Mouse (Mus musculus): ENCODE data around the gene Ntpcr.
A peak's percentile ranks its signal among the peaks of the same experiment; 100 is the strongest.

Ntpcr gene

DNA sequence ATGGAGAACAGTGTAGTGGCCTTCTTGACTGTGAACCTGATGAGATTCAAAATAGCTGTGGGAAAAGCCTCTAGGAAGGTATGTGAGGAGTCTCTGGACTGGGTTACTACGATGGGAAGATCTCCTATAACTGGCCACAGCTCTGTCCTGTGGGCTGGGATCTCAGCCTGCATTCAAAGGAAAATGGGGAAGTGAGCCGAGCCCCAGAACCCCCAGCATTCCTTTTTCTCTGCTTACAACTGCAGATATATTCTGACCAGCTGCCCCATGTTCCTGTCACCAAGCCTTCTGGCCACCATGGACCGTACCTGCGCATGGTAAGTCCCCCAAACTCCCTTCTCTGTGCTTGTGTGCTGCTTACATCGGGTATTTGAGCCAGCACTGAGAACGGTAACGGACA is at the start of gene Ntpcr:
Gene Ntpcr (plus strand): TSS at position 218 of the 400 bp plus-strand sequence.
- no peak for DNase-seq

DNA sequence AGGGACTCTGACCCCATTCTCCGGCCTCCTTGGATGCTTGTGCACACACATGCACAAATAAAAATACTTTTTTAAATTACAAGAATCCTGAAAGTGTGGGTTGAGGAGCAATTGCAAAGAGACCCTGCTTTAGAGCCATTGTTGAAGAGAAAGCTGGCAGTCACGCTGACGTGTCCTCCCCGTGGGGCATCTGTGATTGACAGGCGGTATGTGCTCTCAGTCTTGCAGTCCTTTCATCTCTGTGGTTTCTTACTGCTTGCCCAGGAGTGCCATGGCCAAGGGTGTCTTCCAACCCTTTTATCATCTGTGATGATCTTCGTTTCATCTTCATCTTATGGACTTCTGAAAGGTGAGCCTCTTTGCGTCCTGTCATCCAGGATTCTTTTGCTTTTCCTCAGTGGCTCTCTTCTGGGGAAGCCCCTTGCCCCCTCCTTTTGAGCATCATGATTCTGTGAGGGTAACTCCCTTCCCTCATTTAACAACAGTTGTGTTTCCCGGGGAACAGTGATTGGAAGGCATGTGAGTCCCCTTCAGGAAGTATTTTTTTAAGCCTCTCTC is 48.8 kb upstream of the Ntpcr start:
- DNase-seq, result no peak

DNA sequence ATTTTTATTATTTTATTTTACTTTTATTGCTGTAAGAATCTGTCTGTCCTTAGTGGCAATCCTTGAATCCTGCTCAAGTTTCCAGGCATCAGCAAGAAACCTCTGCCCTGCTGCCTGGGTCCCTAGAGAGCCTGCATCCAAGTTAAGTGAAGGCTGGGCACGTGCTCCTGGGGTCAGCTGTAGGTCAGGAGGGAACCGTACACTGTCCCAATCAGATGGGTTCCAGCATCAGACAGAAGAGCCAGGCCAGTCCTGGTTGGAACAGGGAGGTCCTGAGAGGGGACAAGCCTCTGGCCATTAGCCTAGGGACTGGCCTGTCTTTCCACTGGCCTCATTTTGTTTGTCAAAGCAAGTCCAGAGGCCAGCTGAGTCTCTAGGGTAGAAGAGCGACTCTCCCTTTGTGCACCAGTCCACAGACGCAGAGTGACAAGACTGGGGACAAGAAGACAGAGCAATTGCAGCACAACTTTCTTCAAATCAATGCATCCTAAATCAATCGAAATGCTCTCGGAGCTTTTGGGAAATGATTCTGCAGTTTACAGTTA is 44.5 kb upstream of the Ntpcr start:
- DNase-seq, result no peak

DNA sequence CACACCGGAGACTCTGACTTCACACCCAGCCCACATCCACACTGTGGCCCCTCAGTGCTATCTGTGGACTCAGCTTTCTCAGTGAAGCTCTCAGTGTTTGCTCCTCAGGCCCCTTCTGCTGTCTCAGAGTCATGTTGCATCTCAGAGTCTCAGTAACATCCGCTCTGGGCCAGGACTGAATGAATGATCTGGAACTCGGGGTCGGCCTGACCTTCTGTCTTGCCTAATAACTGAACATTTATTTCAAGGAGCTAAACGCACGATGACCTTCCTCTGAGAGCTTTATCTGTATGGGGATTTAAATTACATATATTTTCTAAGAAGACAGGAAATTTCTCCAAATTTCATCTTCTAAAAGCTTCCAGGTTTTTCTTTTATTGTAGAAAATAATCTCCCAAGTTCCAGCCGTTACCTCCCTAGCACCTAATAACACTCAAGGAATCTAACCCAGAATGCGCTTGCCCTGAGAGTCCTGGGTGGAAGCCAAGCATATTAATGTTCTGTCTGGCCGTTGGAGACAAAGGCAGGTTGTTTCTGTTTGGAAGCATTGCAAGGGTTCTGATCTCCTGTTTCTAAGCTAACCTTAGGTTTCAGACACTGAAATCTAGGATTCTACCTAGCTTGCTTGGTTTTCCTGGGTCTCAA is 43.4 kb upstream of the Ntpcr start:
- no peak for DNase-seq

DNA sequence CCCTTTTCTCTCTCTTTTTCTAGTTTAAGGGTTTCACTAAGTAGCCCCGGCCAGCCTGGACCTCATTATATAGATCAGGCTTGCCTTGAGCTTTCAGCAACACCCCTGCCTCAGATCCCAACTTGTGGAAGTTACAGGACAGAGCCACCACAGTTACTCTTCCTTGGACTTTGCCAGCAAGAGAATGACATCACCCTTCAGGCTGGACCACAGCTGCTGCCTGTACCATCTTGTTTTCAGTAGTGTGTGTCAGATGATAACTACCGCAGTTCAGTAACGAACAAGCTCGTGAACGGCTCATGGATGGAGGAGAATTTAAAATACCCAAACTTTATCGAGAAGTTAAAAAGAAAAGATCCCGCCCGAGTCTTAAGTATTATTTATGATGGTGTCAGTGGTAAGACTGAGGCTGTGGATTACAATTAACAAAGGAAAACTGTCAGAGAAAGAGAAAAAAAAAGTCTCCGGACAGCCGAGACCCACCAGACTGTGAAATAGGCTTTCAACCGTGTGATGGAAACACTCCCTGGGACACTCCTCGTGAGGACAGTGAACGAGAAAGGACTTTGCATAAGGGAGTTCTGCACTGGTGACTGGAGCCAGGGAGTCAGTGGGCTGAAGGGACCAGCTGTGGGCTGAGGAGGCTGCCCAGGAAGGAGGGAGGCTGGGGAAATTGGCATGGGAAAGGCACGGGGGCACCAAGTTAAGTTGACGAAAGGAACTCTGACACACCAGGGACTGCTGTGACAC is 39.4 kb upstream of the Ntpcr start:
- DNase-seq, result no peak

DNA sequence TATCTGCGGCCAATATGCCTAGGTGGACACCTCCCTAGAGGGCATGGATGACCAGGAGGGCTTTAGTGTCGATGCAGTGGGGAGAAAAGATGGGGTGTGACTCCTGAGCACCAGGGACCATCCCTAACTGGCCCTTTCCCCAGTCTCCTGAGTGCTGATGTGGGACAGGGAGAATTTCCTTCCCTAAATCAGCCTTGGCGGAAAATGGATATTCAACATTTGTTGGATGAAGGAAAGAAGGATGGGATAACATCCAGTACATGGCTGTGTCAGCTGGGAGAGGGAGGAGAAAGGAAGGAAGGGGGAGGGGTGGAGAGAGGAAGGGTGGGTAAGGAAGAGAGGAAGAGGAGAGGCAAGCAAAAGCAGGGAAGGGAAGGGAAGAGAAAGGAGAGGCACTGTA is 38.8 kb upstream of the Ntpcr start:
- no peak for DNase-seq

DNA sequence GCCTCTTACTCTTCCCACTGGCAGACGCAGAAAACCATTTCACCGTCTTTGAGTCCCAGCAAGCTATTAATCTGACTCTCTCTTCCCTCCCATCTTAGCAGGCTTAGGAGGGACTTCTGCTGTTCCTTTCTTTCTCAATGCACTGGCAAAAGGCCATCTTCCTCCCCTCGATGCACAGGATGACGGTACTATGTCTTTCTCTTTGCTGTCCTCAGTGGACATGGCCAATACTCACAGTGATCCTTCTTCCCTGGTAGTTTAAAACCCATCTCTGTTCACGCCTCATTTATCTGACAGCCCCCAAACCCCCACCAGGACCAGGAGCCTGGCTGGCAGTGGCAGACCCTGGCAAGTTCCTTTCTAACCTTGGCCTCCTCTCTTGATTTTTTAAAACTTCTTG is 37.3 kb upstream of the Ntpcr start:
- no peak for DNase-seq

DNA sequence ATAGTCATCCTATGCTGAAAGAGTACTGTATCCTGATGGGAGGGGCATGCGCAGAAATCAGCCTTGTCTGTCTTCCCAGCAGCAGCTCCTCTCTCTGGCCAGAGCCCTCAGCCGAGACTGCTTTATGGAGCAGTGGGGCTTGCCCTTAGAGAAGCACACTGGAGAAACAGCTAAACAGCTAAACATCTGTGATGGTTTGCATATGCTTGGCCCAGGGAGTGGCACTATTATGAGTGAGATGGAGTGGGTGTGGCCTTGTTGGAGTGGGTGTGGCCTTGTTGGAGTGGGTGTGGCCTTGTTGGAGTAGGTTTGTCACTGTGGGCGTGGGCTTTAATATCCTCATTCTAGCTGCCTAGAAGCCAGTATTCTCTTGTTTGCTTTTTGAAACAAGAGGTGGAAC is 36.6 kb upstream of the Ntpcr start:
- DNase-seq, result no peak

DNA sequence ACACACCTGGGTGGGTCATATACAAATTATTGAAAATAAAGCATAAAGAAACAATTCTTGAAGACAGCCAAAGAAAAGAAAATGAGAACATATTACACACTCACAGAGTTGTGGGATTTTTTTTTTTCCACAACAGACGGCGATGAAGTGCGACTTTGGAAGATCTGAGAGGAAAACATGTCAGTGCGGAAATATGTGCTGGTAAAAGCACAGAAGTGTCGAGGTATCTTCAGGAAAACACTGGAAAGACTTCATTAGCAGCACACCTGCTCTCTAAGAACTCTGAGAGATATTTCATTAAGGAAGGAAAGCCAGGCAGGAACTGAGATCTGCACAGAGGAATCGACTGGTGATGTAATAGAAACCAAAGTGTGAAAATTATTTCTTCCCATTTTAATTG is 33.8 kb upstream of the Ntpcr start:
- no peak for DNase-seq

DNA sequence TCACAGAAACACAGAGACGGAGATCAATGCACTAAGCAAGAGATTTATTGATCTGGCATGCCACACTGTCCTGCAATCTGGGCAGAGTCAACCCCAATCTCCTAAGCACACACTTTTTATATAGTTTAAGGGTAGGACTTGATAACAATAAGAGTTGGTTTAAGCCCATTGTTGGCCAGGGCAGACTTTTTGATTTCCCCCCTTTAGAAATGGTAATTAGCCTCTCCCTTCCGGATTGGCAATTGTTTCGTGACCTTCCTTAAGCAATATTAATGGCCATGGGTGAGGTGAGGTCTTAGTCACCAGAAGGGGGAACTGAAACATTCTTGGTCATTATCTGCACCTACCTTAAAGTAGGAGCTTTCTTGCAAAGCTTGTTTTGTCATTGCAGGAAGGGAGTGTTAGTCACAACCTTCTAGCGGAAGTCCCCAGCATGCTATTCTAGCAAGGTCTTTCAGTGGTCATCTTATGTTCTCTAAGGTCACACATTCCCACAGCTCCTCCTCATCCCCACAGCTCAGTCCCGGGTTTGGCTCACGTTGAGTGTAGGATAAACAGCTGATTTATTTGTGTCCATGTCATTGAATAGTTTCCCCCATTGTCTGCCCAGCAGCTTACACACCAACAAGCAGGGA is 30.3 kb upstream of the Ntpcr start:
- DNase-seq, result no peak

DNA sequence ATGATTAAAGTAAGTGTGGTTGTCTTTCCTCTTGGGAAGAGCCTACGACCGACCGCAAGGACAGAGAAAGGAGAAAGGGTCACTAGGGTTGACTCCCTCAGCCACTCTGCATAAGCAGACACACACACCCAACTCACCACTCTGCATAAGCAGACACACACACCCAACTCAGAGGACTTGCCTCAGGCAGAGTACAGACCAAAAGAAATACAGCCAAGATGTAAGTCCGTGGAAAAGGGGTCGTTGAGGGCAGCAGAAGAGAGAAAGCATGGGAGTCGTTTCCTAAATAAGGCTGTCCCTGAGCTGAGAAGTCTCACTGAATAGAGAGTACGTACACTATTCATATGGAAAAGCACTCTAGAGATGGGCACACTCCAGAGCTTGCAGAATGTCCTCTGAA is 29.4 kb upstream of the Ntpcr start:
- no peak for DNase-seq

DNA sequence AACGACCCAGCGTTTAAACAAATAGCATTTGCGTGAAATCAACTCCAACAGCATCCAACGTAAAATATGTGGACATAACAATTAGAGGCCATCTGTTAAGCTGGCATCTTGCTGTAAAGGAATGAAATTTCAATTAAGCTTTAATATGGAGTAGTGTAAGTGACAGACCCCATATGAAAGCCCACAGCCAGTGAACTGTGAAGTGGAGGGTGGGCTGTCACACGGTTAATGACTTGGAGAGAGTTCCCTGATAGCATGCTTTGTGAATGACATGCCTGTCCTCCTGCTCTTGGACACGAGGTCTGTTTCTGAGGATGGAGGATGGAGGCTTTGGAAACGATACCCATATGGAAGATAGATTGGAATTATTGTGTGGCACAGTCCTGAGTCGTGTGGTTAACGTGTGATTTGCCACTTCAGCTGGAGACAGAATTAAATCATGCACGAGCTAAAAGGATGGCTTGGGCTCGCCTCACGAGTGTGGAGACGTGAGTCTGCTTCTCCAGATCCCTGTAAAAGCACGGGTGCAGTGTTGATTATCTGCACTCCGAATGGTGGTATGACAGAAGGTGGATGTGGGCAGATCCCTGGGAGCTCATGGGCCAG is 26.8 kb upstream of the Ntpcr start:
- DNase-seq, result no peak

DNA sequence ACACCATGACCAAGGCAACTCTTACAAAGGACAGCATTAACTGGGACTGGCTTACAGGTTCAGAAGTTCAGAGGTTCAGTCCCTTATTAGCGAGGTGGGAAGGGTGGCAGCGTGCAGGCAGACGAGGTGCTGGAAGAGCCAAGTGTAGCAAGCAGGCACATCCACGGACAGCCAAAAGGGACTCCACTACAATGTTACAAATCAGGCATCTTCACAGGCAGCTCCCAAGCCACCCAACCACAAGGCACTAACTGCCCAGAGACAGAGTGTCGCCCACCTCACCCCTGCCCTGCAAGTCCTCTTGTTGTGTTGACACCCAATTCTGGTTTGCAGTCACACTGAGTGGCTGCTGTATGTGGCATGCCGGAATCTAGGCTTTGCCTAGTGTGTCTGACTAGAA is 25.3 kb upstream of the Ntpcr start:
- DNase-seq, result no peak

DNA sequence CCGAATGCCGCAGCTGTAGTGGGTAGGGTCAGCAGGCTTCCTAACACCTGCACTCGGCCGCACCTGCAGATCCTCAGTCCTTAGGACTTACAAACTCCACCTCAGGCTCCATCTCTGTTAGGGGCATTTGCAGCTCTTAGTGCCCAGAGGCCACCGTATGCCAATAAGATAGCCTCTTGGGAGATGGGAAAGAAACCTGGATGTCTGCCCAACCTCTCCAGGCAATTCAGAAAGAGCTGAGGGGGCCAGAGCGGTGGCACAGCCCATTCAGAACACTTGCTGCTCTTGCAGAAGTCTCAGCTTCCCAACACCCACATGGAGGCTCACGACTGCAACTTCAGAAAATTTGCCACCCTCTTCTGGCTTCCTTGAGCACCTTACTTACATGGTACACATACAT is 23.9 kb upstream of the Ntpcr start:
- DNase-seq, result no peak

DNA sequence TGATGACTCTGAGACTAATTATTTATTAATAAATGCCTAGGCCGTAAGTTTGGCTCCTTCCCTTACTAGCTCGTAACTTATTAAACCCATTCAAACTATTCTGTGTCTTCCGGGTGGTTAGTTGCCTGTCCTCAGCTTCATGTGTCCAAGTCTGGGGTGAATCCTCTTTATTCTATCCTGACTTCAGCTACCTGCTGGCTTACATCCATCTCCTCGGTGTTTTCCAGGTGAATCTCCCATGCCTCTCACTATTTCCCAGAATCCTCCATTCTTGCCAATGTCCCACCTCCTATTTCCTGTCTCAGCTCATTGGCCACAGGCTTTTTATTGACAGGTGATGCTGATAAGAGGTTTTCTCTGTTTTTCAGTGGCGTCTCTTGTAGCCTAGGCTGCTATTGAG is 20.6 kb upstream of the Ntpcr start:
- DNase-seq, result no peak

DNA sequence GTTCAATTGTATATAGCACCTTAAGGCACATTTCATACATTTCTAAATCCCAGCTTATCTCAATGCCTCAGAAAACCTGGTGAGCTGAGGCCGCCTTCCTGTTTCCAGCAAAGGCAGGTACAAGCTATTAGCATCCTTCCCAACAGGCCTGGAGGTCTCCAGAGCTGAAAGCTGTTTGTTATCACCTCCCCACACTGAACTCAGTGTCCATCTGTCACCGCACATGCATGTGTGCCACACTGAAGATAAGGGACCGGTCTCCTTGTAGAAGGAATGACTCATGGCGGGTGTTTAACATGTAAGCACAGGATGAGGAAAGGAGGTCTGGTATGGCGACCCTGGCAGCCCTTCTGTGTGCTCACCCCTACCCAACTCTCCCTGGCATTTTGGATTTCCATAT is 18.2 kb upstream of the Ntpcr start:
- no peak for DNase-seq

DNA sequence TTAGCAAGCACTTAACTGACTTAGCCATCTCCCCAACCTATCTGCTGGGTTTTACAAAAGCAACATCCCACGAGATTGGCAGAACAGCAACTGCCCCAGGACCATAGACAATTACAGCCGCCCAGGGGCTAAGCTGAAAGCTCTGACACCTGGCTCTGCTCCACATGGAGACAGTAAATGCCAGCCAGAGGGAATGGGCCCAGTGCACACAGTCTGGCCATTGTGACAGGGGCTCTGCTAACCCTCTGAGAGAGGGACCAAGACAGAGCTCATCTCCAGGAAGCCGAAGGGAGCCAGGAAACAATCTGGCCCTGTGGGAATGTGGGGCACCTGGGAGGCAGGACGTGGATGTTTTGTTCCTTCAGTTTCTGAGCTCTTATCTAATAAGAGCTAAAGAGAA is 13.6 kb upstream of the Ntpcr start:
- no peak for DNase-seq

DNA sequence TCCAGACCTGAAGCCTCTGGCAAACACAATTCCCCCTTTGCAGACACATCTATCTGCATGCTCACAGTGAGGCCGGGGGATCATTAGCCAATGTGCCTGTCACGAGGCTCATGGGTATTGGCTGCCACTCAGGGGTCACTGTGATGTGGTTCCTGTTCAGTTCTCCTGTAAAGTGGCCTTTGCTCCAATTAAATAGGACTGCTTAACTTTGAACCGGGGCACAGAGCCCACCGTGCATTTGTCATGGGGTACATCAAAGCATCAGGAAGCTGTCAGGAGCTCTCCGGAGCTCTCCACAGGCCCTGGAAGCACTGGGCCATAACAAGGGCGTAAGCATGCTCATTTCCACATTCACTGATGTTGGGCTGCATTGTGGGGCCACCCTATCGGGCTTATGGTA is 13.2 kb upstream of the Ntpcr start:
- no peak for DNase-seq

DNA sequence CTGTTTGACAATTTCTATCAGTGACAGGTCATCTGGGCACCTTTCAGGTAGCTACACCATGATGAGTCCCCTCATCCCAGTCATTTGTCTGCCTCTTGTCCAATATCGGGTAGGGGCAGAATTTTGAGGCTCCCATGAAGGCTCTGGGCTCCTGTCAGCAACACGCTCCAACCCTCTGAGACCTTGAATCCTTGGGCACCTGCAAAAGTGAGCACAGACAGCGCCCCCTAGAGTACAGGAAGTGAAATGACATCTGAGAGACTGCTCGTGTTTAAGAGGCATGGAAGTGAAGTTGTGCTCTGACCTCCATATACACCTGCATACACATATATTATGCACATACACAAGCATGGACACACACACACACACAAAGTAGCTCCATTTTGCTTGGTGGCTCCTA is 10.8 kb upstream of the Ntpcr start:
- DNase-seq, result no peak

DNA sequence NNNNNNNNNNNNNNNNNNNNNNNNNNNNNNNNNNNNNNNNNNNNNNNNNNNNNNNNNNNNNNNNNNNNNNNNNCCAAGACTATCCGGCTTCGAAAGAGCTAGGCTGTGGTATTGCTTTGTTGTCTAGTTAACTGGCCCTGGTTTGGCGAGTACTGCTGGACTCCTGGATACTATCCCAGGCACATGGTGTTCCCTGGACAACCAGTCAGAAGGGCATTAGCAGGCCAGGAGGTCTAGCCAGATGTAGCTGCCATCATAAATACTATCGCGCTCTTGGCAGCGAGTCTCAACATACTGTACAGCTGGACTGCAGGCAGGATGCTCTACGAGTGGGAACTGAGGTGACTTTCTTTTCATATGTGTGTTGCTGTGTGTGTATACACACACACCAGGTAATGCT is 7.1 kb upstream of the Ntpcr start:
- no peak for DNase-seq

DNA sequence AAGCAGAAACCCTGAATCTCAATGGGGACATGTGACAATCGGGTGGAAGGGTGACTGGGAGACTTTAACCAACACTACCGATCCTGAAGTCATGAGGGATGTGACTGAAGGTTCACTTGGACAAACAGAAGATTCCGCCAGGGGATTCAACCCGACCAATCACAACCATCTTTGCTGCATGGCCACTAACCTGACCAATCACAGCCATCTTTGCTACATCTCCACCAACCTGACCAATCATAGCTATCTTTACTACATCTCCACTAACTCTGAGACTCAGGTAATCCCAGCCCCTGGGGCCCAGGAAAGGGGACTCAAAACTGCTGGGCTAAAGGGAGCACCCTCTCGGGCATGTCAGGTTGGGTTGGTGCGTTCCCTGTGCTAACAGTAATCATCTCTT is 6.3 kb upstream of the Ntpcr start:
- no peak for DNase-seq

DNA sequence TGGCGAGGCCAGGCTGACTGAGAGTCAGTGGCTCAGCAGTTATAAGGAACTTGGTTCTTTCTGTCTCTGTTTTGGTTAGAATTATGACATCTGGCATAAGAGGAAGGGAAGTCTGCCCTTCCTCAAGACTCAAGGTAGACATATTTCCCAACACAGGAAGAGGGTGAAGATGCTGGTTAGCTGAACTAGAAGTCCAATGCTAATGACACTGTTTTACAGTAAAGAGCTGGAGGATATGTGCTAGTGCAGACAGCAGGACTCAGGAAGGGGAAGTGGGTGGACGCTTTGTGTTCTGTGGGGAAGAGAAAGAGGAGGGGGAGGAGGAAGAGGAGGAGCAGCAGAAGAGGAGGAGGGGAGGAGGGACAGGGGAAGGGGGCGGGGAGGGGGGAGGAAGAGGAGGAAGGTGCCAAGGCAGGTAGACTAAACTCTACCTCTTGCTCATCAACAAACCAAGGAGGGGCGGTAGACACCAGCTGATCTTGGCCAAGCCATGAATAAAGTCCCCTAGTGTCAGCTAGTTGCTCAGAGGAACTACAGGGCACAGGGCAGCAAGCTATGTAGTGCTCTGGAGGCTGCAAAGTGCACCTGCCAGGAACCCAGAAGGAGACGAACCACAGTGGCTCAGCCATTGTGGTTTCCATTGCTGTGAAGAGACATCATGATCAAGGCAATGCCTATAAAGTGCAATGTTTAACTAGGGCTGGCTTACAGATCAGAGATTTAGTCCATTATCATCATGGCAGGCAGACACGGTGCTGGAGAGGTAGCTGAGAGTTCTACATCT is 4.5 kb upstream of the Ntpcr start:
- peak; percentile 44 for DNase-seq

DNA sequence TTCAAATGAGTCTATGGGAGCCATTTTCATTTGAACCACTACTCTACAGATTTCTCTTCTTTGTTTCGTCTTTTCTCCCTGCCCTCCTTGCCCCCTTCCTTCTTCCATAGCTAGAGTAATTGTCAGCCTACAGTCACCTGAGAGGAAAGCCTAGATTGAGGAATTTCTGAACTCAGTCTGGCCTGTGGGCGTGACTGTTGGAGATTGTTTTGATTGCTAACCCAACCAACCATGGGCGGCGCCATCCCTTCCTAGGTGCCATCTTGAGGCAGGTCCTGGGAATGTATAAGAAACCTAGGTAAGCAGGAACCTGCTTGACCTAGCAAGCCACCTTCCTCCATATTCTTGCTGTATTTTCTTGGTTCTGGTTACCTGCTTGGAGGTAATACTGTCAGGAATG is 3.6 kb upstream of the Ntpcr start:
- no peak for DNase-seq

All from thymus, postnatal 4 days (tissue).